Mouse (Mus musculus): ENCODE results near the gene Olfr1360.
"Not testable (repeated sequence)": the region's sequence is repeated elsewhere in the genome, so short reads cannot be mapped to it uniquely, and the experiment has no call there.

GRCm38 (mm10) chr13:21721107-21721756 is 44.0 kb upstream of the Olfr1360 start:
- not testable (repeated sequence) for TF ChIP-seq CTCF (IDR thresholded peaks at IDR 0.05; ENCODE audit: borderline replicate concordance, control insufficient read depth, extremely low read depth, insufficient read depth, low read length, poor library complexity); POLR2A (IDR thresholded peaks at IDR 0.05; ENCODE audit: control insufficient read depth, extremely low read depth, insufficient read depth, low read length, poor library complexity)

Data from thymus, adult 2 months (tissue).